Mouse (Mus musculus) cerebellum, adult 9-10 months (tissue): ENCODE results near the gene Eps8.

Experiments used
- DNase-seq: peaks from one replicate; pipeline ENCODE4 v3.0.0; 2022

The Eps8 gene

DNA sequence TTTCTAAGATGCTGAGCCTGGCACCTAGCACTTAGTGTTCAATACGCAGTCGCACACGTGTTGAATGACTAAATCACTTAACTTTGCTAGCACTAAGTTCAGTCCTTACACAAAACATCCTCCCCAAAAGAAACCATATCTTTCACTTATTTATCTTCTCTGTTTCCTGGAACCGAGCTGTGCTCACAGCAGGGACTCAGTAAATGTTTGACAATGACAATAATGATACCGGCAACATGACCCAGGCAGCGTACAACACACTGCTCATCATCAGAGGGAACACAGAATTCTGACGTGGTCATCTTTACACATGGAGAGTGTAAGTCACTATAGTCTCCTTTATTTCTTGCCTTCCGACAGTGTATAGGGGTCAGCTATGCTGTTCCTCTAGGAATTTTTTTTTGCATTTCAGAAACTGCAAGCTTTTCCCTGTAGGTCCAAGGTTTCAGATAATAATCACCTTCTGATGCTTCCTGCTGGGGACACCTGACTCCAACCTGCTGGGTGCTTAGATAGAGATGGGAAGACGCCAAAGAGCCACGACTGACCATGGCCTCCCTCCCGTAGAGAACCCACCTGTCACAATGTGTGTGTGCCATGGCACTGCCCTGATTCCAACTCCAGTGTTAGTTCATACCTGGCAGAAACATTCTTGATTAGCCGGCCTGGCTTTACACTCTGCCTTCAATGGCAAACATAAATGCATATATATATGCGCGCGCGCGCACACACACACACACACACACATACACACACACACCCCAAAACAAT is 46.3 kb downstream of the Eps8 start:
- peak; percentile 98 for DNase-seq

GRCm38 (mm10) chr6:137606541-137606940 is 48.1 kb downstream of the Eps8 start:
- no peak for DNase-seq

- DNase-seq, result no peak
Observed at GRCm38 (mm10) chr6:137604417-137605248, 50.0 kb downstream of the Eps8 start.

GRCm38 (mm10) chr6:137598306-137598705 is 56.4 kb downstream of the Eps8 start:
- DNase-seq, result no peak

DNA sequence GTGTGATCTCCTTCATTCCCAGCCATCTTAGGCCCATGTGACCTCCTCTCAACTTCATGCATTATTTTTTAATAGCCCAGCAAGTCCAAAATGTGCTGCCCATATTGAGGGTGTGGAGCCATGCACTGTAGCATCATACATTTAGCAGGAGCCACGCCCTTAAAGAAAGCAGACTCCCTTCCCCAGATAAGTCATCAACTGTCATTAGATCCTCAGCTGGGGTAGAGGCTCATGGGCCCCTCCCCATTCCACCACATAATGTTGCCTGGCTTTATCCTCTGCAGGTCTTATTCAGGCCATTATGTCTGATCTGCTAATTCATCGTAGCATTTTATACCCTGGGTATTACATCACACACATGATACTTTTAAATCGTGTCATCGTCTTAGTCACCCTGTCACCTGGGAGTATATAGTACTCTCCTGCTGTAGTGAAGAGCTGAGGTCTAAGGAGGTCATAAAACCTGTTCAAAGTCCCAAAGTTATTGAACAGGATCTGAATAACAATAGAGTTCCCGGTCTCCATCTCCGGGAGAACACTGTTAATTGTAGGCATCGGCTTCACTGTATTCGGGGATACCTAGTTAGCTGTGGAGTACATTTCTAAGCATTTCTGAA is 57.1 kb downstream of the Eps8 start:
- no peak for DNase-seq

GRCm38 (mm10) chr6:137592582-137592981 is 62.1 kb downstream of the Eps8 start:
- no peak for DNase-seq

GRCm38 (mm10) chr6:137589245-137589618 is 65.4 kb downstream of the Eps8 start:
- DNase-seq, result no peak

- DNase-seq, result no peak
Observed at GRCm38 (mm10) chr6:137588481-137589244, 66.0 kb downstream of the Eps8 start.

GRCm38 (mm10) chr6:137587866-137588265 is 66.8 kb downstream of the Eps8 start:
- DNase-seq, result no peak

- DNase-seq, result no peak
Observed at GRCm38 (mm10) chr6:137585229-137585628, 69.4 kb downstream of the Eps8 start.

GRCm38 (mm10) chr6:137583056-137583455 is 71.6 kb downstream of the Eps8 start:
- no peak for DNase-seq

- DNase-seq, result no peak
Observed at GRCm38 (mm10) chr6:137582207-137582889, 72.3 kb downstream of the Eps8 start.

GRCm38 (mm10) chr6:137581331-137582010 is 73.2 kb downstream of the Eps8 start:
- DNase-seq, result no peak

DNA sequence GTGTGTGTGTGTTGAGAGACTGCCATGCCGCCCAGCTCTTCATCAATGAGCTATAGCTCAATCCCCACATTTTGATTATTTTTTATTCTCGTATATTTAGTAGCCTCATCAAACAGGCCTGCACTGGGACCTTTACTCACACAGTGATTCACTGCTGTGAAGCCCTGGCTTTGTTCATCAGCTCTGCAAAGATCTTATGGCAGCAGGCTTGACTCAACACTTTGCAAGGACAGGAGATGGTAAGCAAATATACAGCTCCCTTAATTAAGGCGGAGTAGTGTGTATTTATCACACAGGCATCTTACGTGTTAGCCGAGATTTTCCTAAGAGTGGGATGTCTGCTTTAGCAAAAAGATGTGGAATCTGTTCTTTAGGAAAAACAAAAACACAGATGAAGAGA is 74.2 kb downstream of the Eps8 start:
- no peak for DNase-seq

DNA sequence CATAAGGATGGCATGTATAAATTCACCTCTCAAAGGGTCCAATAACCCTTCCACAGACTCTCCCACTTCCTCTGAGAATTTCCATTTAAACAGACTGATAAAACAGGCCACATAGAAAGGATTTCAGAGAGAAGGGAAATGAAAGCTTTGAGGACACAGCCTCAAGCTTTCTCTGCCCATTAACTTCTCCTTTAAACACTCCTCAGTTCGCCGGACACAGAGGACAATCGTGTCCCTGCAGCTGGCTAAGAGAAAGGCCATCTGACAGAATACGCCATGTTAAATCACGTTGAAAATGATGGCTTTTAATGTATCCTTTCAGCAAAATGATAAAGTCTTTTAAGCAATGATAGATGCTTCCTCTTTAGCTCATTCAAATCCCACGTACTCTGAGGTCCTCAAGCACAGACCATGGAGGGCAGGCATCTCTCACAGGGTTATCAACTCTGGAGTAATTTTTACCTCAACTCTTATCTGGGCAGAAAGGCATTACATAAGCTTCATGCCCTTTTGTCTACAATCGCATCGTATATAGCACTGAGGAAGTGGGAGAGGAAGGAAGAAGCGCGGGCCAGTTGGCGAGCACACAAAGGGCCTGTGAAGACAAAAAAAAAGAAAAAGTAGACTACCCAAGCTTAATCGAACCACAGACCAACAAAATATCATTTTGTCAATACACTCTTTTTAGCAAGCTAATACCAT is 77.9 kb downstream of the Eps8 start:
- DNase-seq, result no peak

GRCm38 (mm10) chr6:137576091-137576490 is 78.6 kb downstream of the Eps8 start:
- no peak for DNase-seq

DNA sequence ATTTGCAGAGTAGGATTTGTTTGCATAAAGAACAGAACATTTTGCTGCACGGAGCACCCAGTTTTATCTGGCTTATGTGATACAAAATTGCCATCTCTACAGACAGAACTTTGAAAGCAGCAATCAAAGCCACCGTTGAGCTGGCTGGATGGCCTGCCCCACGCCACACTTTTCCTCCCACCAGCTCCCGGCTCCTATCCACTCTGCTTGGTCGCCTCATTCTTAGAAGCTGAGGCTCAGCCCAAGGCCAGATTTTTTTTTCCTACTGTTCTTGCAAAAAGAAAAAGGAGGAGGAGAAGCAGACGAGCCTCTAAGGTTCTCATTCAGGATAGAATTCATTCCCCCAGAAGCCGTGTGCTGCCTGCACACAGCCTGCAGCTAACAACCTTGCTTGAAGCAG is 80.8 kb downstream of the Eps8 start:
- DNase-seq, result no peak

DNA sequence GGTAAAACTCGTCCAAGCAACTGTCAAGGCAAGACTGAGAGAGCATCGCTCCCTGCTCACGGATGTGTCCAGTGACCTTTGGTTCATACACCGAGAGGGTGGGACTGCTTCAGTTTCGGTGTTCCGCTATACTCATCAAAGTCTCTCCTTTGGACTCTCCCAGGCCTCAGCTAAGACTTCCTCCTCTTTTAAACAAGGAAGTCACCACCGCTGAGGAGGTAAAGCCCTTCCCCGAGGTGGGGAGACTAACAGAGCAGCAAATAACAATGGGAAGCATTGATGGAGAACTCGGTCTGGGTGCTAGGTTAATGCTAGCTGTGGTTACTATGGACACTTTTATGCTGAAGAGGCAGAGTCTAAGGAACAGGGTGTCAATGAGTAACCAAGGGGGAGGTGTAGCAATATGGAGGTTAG is 84.0 kb downstream of the Eps8 start:
- no peak for DNase-seq

DNA sequence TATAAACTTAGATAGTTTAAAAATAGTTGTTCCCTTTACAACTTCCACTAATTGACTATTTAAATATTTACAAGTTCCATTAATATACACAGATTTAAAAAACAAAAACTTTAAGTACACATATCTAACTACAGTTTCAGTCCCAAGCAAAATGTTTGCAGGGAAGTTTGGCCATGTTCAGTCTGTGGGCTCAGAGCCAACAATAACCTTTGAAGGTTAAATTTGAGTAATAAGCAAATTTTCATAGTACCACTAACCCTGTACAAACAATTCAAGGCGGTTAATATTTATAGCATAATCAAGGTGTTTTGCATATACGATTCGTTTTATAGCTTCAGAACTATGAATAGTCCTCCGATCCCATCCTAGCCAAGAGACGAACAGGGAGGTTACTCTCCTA is 84.7 kb downstream of the Eps8 start:
- DNase-seq, result no peak

GRCm38 (mm10) chr6:137569071-137569470 is 85.6 kb downstream of the Eps8 start:
- DNase-seq, result no peak

GRCm38 (mm10) chr6:137565890-137566289 is 88.8 kb downstream of the Eps8 start:
- no peak for DNase-seq
